Mouse (Mus musculus) gastrocnemius, postnatal 10 days (tissue): Measurements from ENCODE around the gene Taok2. TPM values are rescaled to one million over a fixed set of nuclear protein-coding genes. Genes with fewer than 3 reads are reported as not detected.
"Not testable (repeated sequence)": the region's sequence is repeated elsewhere in the genome, so short reads cannot be mapped to it uniquely, and the experiment has no call there.

ENCODE experiments used
- DNase-seq: peaks from one replicate; pipeline ENCODE4 v3.0.0; 2021; ENCODE audit warnings: mixed read lengths
- long read RNA-seq, 2 experiments: library from polyadenylated mRNA; stranded (forward); transcript quantifications; one replicate each; pipeline ENCODE4 v2.0.0; 2021
- total RNA-seq, 2 experiments: library from RNA; stranded (reverse); gene quantifications; 2 replicates each; pipeline ENCODE4 v1.2.3; 2021

The Taok2 gene
- total RNA-seq, result 10 to 100 TPM; 40.2 to 52.3 TPM
- long read RNA-seq, experiment 1, full-length matches to known transcripts, result 15 of 23 reads
- long read RNA-seq, experiment 1, partial matches to known transcripts, result 3 of 23 reads
- long read RNA-seq, experiment 1, other reads (novel, unspliced or antisense), result 5 of 23 reads
- long read RNA-seq, experiment 2, full-length matches to known transcripts, result 3 of 12 reads
- long read RNA-seq, experiment 2, partial matches to known transcripts, result 5 of 12 reads
- long read RNA-seq, experiment 2, other reads (novel, unspliced or antisense), result 4 of 12 reads

GRCm38 (mm10) chr7:126884286-126885164, at the start of gene Taok2:
Taok2 (minus strand) TSS chr7:126884703.
- peak; percentile 97 for DNase-seq

- no peak for DNase-seq
These were observed 48.1 kb upstream of the Taok2 start for GRCm38 (mm10) chr7:126932652-126933051.

- no peak for DNase-seq
These were observed 44.5 kb upstream of the Taok2 start for GRCm38 (mm10) chr7:126929046-126929445.

DNA sequence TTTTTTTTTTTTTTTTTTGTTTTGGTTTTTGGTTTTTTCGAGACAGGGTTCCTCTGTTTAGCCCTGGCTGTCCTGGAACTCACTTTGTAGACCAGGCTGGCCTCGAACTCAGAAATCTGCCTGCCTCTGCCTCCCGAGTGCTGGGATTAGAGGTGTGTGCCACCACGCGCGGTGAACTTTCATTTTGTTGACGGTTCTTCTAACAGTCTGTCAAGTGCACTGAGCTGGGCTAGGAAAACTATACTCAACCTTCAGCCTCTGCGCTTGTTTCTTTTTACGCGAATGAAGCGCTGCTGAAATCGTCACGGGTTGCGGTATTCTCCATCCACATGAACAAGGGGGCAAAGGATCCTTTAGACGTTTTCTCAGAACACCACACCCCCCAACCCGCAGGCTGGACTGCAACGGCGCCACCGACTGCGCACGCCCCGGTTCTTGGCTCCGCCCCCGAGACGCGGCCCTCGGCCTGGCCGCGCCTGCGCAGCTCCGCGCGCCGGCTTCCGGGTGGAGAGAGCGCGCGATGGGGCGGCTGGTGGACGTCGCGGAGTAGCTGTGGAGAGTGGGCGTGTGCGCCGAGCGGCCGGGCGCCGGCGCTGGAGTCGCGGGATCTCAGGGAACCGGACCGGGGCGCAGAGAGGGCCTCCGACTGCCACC, 44.0 kb upstream of the Taok2 start, which contains the start of gene Kctd13:
Gene Kctd13 (plus strand): TSS at position 496 of the 654 bp plus-strand sequence.
- peak; percentile 95 for DNase-seq

- no peak for DNase-seq
These were observed 41.8 kb upstream of the Taok2 start for GRCm38 (mm10) chr7:126926299-126926698.

- DNase-seq, result no peak
These were observed 39.5 kb upstream of the Taok2 start for GRCm38 (mm10) chr7:126923999-126924398.

DNA sequence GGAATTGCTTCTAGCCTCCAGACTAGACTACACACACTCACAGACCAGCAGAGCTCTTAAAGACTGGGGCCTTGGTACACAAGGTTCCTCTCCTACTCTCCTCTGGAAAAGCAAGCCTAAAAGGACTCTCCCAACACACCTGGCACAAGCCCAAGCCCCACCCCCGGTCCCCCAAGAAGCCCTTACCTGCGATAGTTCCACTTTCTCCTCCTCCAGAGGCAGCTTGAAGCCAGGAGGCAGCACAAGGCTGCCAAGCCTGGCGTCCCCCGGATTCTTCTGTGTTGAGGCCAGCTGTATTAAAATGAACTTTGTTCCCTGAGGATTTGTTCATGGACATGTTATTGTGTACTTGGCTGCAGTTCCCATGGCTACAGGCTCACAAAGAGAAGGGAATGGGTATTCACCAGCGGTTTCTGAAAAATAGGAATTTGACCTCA, 38.1 kb upstream of the Taok2 start, which contains the start of gene Tmem219:
Gene Tmem219 (minus strand): TSS at position 294 of the 437 bp plus-strand sequence.
- peak; percentile 58 for DNase-seq

DNA sequence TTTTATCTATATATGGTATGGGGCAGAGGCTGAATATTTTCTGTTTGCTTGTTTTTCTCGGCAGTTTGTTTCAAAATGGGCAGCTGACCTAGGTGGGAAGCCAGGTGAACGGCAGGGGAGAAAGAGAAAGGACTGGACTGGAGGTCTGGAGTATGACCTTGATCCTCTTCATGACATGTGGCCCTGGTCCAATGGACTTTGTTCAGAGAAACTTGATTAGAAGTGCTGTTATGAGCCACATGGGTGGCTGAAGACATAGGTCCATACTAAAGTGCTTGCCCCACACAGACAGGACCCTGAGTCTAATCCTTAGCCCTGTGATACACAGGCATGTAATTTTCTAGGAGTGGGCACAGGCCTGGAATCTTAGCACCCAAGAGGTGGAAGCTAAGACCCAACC, 37.1 kb upstream of the Taok2 start:
- DNase-seq, result no peak

DNA sequence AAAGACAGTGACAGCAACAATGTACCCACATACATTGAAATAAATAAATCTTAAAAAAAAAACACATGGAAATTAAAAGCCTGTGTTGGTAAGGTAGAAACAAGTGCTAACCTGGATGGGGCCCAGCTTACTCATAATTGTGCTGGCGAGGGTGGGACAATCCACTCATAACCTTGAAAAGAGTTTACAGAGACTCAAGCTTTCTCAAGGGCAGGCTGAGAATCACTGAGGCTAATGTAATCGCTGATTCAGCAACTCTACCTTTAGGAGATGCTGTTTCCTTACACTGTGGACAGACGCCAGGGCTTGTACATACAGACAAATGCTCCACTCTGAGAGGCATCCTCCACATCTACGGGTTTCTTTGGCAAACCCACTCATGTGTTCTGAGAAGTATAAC, 35.5 kb upstream of the Taok2 start:
- no peak for DNase-seq

DNA sequence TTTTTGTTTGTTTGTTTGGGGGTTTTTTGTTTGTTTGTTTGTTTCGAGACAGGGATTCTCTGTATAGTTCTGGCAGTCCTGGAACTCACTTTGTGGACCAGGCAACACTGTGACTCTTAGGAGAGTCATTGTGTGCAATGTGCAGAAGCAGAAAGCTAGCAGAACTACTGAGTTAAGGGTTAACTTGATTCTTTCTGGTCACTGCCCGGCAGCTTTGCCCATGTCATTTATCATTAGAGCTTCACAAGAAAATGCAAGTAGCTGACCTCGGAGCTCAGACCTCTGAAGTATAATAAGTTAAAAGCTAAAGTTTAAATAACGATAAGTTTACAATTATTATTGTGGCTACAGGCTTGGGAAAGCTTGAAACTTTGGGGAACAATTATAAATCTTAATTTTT, 33.9 kb upstream of the Taok2 start:
- DNase-seq, result not testable (repeated sequence)

DNA sequence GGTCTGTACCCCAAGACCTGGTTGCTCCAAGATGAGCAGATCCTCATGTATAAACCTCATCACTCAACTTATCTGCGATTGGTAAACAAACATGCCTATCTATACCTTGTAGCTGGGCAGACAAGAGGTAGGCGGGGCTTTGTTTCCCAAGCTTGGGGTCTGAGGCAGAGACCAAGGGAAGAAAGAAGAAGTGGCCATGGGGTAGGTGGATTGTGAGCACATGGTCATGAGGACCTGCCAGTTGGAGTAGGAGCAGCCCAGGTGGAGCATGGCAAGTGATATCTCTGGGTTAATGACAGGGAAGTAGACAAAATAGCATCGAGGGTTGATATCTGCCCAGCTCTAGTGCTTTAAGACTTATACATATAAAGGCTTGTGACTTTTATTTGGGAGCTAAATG, 30.3 kb upstream of the Taok2 start:
- no peak for DNase-seq

GRCm38 (mm10) chr7:126905590-126905989, 21.1 kb upstream of the Taok2 start:
- DNase-seq, result no peak

GRCm38 (mm10) chr7:126899781-126900180, 15.3 kb upstream of the Taok2 start:
- DNase-seq, result not testable (repeated sequence)

GRCm38 (mm10) chr7:126898102-126898990, 13.8 kb upstream of the Taok2 start:
- DNase-seq, result peak; percentile 100

DNA sequence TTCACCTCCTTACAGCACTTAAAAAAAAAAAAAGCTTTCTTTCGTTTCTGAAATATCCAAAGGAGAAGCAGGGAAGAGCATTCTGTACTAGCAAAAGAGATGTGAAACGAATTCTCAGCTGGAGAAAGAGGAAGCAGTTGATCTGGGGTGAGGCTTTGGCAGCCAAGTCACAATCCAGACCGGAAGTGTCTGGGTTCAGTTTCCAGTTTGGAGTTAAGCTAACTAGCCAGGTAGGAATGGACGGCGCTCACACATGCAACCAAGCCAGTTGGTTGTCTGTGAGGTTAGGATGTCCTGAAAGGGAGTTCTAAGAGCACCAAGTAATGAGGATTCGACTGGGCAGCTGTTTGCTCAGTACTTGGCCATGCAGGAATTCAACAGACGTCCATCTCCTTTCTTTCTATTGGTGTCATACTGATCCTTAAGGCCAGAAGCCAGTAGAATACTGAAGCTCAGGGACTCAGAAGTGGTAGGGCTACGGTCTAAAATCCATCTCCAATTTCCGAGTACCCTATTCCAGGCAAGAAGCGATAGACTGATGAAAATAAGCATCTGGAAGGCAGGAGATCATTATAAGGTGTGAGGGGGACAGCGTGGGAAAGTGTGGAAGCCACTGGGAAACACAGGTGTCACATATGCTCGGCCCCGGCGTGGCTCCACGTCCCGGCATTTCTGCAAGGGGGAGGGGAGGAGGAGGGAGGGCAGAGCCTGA, 13.0 kb upstream of the Taok2 start:
- DNase-seq, result no peak

DNA sequence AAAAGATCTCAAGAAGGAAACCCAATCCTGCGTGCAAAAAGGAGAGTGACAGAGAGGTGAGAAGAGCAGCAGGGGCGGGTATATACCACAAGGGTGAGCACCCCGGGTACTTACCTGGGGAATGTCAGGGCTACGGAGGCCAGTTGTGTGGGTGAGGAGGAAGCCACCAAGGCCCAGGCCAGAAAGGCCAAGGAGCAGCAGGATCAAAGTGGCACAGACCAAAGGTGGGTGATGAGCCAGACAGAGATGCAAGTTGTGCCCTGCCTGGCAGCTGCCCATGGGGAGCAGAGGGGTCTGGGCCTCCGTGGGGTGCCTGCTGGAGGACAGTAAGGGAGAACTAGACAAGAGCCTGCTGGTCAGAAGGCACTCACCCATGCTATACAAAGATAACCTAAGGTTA, 12.4 kb upstream of the Taok2 start:
- no peak for DNase-seq

GRCm38 (mm10) chr7:126888852-126889251, 4.3 kb upstream of the Taok2 start:
- no peak for DNase-seq

GRCm38 (mm10) chr7:126887281-126887680, 2.8 kb upstream of the Taok2 start:
- DNase-seq, result no peak

- DNase-seq, result peak; percentile 32
These were observed 747 bp downstream of the Taok2 start for GRCm38 (mm10) chr7:126883731-126884181.

DNA sequence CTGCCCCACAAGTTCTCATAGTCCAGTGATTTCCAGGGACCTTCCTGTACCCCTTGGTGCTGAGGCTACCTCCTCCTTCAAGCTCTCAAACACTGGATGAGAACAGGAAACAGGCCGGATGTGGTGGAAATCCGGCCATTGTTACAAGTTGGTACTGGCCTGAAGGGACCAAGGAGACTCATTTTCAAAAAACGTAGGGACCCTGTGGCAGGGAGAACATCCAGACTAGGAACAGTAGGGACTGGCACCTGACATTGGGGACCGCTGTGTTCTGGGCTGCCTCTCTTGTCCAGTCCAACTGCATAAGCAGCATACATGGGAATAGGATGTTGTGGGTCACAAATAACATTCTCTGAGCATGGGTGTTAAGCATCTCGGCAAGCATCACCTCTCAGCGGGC, 3.5 kb downstream of the Taok2 start:
- no peak for DNase-seq

GRCm38 (mm10) chr7:126877239-126877638, 7.3 kb downstream of the Taok2 start:
- DNase-seq, result no peak
